Mouse (Mus musculus) R1 (cell line): Measurements from ENCODE around the gene Dnajc16.
A peak's percentile ranks its signal among the peaks of the same experiment; 100 is the strongest.

ENCODE experiments used
- DNase-seq: peaks from one replicate; pipeline ENCODE4 v3.0.0-alpha.2; 2018; ENCODE audit warnings: low read depth, low spot score

Dnajc16 gene

GRCm38 (mm10) chr4:141790524-141790990, at the start of gene Dnajc16:
Gene Dnajc16 (minus strand): TSS chr4:141790931.
- DNase-seq: peak; percentile 100

- no peak for DNase-seq
Observed at GRCm38 (mm10) chr4:141834536-141835095, 43.9 kb upstream of the Dnajc16 start.

- DNase-seq: no peak
Observed at GRCm38 (mm10) chr4:141833911-141834310, 43.2 kb upstream of the Dnajc16 start.

- DNase-seq: peak; percentile 86
Observed at GRCm38 (mm10) chr4:141831361-141831760, 40.6 kb upstream of the Dnajc16 start.

GRCm38 (mm10) chr4:141830381-141830780, 39.6 kb upstream of the Dnajc16 start:
- peak; percentile 65 for DNase-seq

- no peak for DNase-seq
Observed at GRCm38 (mm10) chr4:141828177-141828576, 37.4 kb upstream of the Dnajc16 start.

GRCm38 (mm10) chr4:141827401-141827800, 36.7 kb upstream of the Dnajc16 start:
- no peak for DNase-seq

GRCm38 (mm10) chr4:141826060-141826459, 35.3 kb upstream of the Dnajc16 start, which contains the start of gene Cela2a:
Gene Cela2a (minus strand): TSS chr4:141826160.
- no peak for DNase-seq

GRCm38 (mm10) chr4:141822979-141823378, 32.2 kb upstream of the Dnajc16 start:
- DNase-seq: peak; percentile 91

- DNase-seq: peak; percentile 70
Observed at GRCm38 (mm10) chr4:141822089-141822488, 31.4 kb upstream of the Dnajc16 start.

- no peak for DNase-seq
Observed at GRCm38 (mm10) chr4:141821178-141821577, 30.4 kb upstream of the Dnajc16 start.

GRCm38 (mm10) chr4:141819316-141819715, 28.6 kb upstream of the Dnajc16 start:
- peak; percentile 92 for DNase-seq

GRCm38 (mm10) chr4:141818861-141819260, 28.1 kb upstream of the Dnajc16 start:
- DNase-seq: no peak

- no peak for DNase-seq
Observed at GRCm38 (mm10) chr4:141817706-141818105, 27.0 kb upstream of the Dnajc16 start.

- no peak for DNase-seq
Observed at GRCm38 (mm10) chr4:141816776-141817655, 26.3 kb upstream of the Dnajc16 start.

- no peak for DNase-seq
Observed at GRCm38 (mm10) chr4:141816267-141816666, 25.5 kb upstream of the Dnajc16 start.

GRCm38 (mm10) chr4:141811375-141811774, 20.6 kb upstream of the Dnajc16 start:
- no peak for DNase-seq

- DNase-seq: peak; percentile 25
Observed at GRCm38 (mm10) chr4:141810975-141811374, 20.2 kb upstream of the Dnajc16 start.

GRCm38 (mm10) chr4:141809850-141810464, 19.2 kb upstream of the Dnajc16 start:
- peak; percentile 61 for DNase-seq

- no peak for DNase-seq
Observed at GRCm38 (mm10) chr4:141805886-141806285, 15.2 kb upstream of the Dnajc16 start.

GRCm38 (mm10) chr4:141804105-141804504, 13.4 kb upstream of the Dnajc16 start:
- no peak for DNase-seq

- DNase-seq: no peak
Observed at GRCm38 (mm10) chr4:141797545-141797944, 6.8 kb upstream of the Dnajc16 start.
